Mouse (Mus musculus) left cerebral cortex, postnatal 10 days (tissue): ENCODE data around the gene Prkacb. TPM values are rescaled to one million over a fixed set of nuclear protein-coding genes. Genes with fewer than 3 reads are reported as not detected.
"Not testable (repeated sequence)": the region's sequence is repeated elsewhere in the genome, so short reads cannot be mapped to it uniquely, and the experiment has no call there.

Experiments
- DNase-seq, 2 experiments: peaks; one replicate each; pipeline ENCODE4 v3.0.0; 2021 to 2022; ENCODE audit warnings: low spot score in 2 of 2, mixed read lengths in 1 of 2; ENCODE audit errors: extremely low spot score in 1 of 2
- intact Hi-C: fragments of 180-260 bp; cut with DNase I; formaldehyde crosslinking; loops from one replicate; pipeline ENCODE4 v1.15.1; 2025
- total RNA-seq, 2 experiments: library from RNA; stranded (reverse); gene quantifications; 2 replicates each; pipeline ENCODE4 v1.2.3; 2021

Prkacb gene
- total RNA-seq, 2 experiments from 2014 or later: 488 to 489 TPM

- no peak for DNase-seq
- intact Hi-C loops: loop anchor here (5.0 kb wide), 3 partner anchors 260 to 595 kb away; partner anchors contain the start of gene Rpf1
Measured at GRCm38 (mm10) chr3:146782548-146782947, 30.2 kb downstream of the Prkacb start.

- intact Hi-C loops: loop anchor here (5.0 kb wide), 3 partner anchors 259 to 594 kb away; partner anchors contain the start of gene Rpf1
- DNase-seq: peak in 1 of 2 experiments; percentile 54
Measured at GRCm38 (mm10) chr3:146781131-146781530, 31.7 kb downstream of the Prkacb start.

GRCm38 (mm10) chr3:146780241-146780640 lies 32.5 kb downstream of the Prkacb start:
- intact Hi-C loops: loop anchor here (5.0 kb wide), 3 partner anchors 258 to 593 kb away; partner anchors contain the start of gene Rpf1
- DNase-seq: no peak

- DNase-seq: no peak
- intact Hi-C loops: no loop called here
Measured at GRCm38 (mm10) chr3:146778913-146779312, 33.9 kb downstream of the Prkacb start.

GRCm38 (mm10) chr3:146778451-146778850 lies 34.3 kb downstream of the Prkacb start:
- intact Hi-C loops: no loop called here
- no peak for DNase-seq

- DNase-seq: no peak
- intact Hi-C loops: no loop called here
Measured at GRCm38 (mm10) chr3:146776711-146777110, 36.1 kb downstream of the Prkacb start.

GRCm38 (mm10) chr3:146770853-146771252 lies 41.9 kb downstream of the Prkacb start:
- DNase-seq: no peak
- intact Hi-C loops: no loop called here

GRCm38 (mm10) chr3:146769940-146770659 lies 42.7 kb downstream of the Prkacb start:
- DNase-seq: peak in 1 of 2 experiments; percentile 58
- intact Hi-C loops: loop anchor here (5.0 kb wide), 2 partner anchors 148 to 208 kb away; no protein-coding TSS in a partner anchor

GRCm38 (mm10) chr3:146769569-146769939 lies 43.2 kb downstream of the Prkacb start:
- intact Hi-C loops: loop anchor here (5.0 kb wide), 2 partner anchors 147 to 207 kb away; no protein-coding TSS in a partner anchor
- DNase-seq: no peak

- DNase-seq: no peak
- intact Hi-C loops: loop anchor here (5.0 kb wide), 2 partner anchors 147 to 207 kb away; no protein-coding TSS in a partner anchor
Measured at GRCm38 (mm10) chr3:146768921-146769320, 43.9 kb downstream of the Prkacb start.

GRCm38 (mm10) chr3:146768360-146768759 lies 44.4 kb downstream of the Prkacb start:
- no peak for DNase-seq
- intact Hi-C loops: loop anchor here (5.0 kb wide), 2 partner anchors 146 to 206 kb away; no protein-coding TSS in a partner anchor

GRCm38 (mm10) chr3:146766701-146767181 lies 46.0 kb downstream of the Prkacb start:
- intact Hi-C loops: loop anchor here (5.0 kb wide), 2 partner anchors 144 to 204 kb away; no protein-coding TSS in a partner anchor
- DNase-seq: no peak

- DNase-seq: no peak
- intact Hi-C loops: loop anchor here (5.0 kb wide), 2 partner anchors 144 to 204 kb away; no protein-coding TSS in a partner anchor
Measured at GRCm38 (mm10) chr3:146766071-146766605, 46.7 kb downstream of the Prkacb start.

GRCm38 (mm10) chr3:146764871-146765529 lies 47.8 kb downstream of the Prkacb start:
- intact Hi-C loops: loop anchor here (5.0 kb wide), 2 partner anchors 143 to 203 kb away; no protein-coding TSS in a partner anchor
- no peak for DNase-seq

- DNase-seq, intact Hi-C loops: not testable (repeated sequence)
Measured at GRCm38 (mm10) chr3:146763054-146763453, 49.7 kb downstream of the Prkacb start.

GRCm38 (mm10) chr3:146761276-146761675 lies 51.5 kb downstream of the Prkacb start:
- DNase-seq: no peak
- intact Hi-C loops: no loop called here

GRCm38 (mm10) chr3:146757970-146758960 lies 54.5 kb downstream of the Prkacb start:
- DNase-seq: no peak
- intact Hi-C loops: no loop called here

- intact Hi-C loops: no loop called here
- DNase-seq: no peak
Measured at GRCm38 (mm10) chr3:146754270-146754669, 58.5 kb downstream of the Prkacb start.
